Mouse (Mus musculus) kidney, postnatal 0 days (tissue): ENCODE measurements around the gene Gm973. TPM values are rescaled to one million over a fixed set of nuclear protein-coding genes. Genes with fewer than 3 reads are reported as not detected.

ENCODE experiments used
- ATAC-seq: fragments of 200-750 bp; cut with Nextera tagmentation; replicated peaks from 2 replicates; pipeline ENCODE4 v1.8.0; 2017; ENCODE audit warnings: low read depth, moderate number of reproducible peaks, moderate TSS enrichment, moderate library complexity; ENCODE audit not compliant: low FRiP score
- DNase-seq: peaks from one replicate; pipeline ENCODE4 v3.0.0-alpha.2; 2016; ENCODE audit warnings: low spot score
- H3K27ac ChIP-seq: fragments of 300-500 bp; sonication (generic); 2 replicates; pipeline ENCODE4 v1.5.1; 2014; ENCODE audit warnings: mild to moderate bottlenecking
- H3K27me3 ChIP-seq: fragments of 300-500 bp; sonication (generic); 2 replicates; pipeline ENCODE4 v1.6.1; 2014; ENCODE audit warnings: low read length, mixed read lengths; ENCODE audit not compliant: insufficient read depth
- H3K36me3 ChIP-seq: fragments of 300-500 bp; sonication (generic); 2 replicates; pipeline ENCODE4 v1.6.1; 2014; ENCODE audit warnings: low read length, mixed read lengths; ENCODE audit not compliant: insufficient read depth
- H3K4me1 ChIP-seq: fragments of 300-500 bp; sonication (generic); replicated peaks from 2 replicates; pipeline ENCODE4 v1.6.1; 2014; ENCODE audit warnings: antibody characterized with exemption, low read length, mixed read lengths; ENCODE audit not compliant: insufficient read depth
- H3K4me2 ChIP-seq: fragments of 300-500 bp; sonication (generic); 2 replicates; pipeline ENCODE4 v1.6.1; 2014; ENCODE audit warnings: mild to moderate bottlenecking, low read length, moderate library complexity, mixed read lengths
- H3K4me3 ChIP-seq: fragments of 300-500 bp; sonication (generic); replicated peaks from 2 replicates; pipeline ENCODE4 v1.5.1; 2014; ENCODE audit warnings: low read depth, low read length
- H3K9ac ChIP-seq: fragments of 300-500 bp; sonication (generic); 2 replicates; pipeline ENCODE4 v1.6.1; 2014; ENCODE audit warnings: low read depth, low read length
- H3K9me3 ChIP-seq: fragments of 300-500 bp; sonication (generic); replicated peaks from 2 replicates; pipeline ENCODE4 v1.6.1; 2016; ENCODE audit warnings: low read length, inconsistent platforms, mixed read lengths
- CTCF ChIP-seq: IDR thresholded peaks from 2 replicates; pipeline ENCODE4 v1.5.1; 2016; ENCODE audit warnings: antibody characterized with exemption, low read depth, mild to moderate bottlenecking, moderate library complexity
- WGBS: fragments of 180-500 bp; shearing (Covaris S2); extraction: QIAGEN DNeasy Blood & Tissue Kit; methylation state at CpG from one replicate; pipeline ENCODE4 v1.1.7; 2014; 5-methylcytosine and 5-hydroxymethylcytosine counted together
- polyA plus RNA-seq: library from polyadenylated mRNA; unstranded; fragments of >200 nt; fragmentation: Nextera tagmentation; extraction: Ambion mirVana; gene quantifications from 2 replicates; pipeline ENCODE4 v1.2.1, GENCODE M21; 2015

The Gm973 gene
- polyA plus RNA-seq, 1 experiment from 2014 or later: 2.5 TPM

- H3K4me1 ChIP-seq: no peaks in the 10 kb centered on the region
- ATAC-seq (no peak), DNase-seq (no peak)
- H3K4me2 ChIP-seq: no peak overlapping the region
- H3K9me3 ChIP-seq: no peaks in the 10 kb centered on the region
- H3K27me3 ChIP-seq: no peaks in the 10 kb centered on the region
- H3K36me3 ChIP-seq: no peaks in the 10 kb centered on the region
- H3K4me3 ChIP-seq: no peak overlapping the region
- no peak overlapping the region for H3K27ac ChIP-seq
- WGBS: 79% methylated on average over 6 of the region's 6 CpGs
- TF ChIP-seq CTCF: no peak
- H3K9ac ChIP-seq: no peak overlapping the region
Observed at GRCm38 (mm10) chr1:59566926-59567325, 50.9 kb downstream of the Gm973 start.

DNA sequence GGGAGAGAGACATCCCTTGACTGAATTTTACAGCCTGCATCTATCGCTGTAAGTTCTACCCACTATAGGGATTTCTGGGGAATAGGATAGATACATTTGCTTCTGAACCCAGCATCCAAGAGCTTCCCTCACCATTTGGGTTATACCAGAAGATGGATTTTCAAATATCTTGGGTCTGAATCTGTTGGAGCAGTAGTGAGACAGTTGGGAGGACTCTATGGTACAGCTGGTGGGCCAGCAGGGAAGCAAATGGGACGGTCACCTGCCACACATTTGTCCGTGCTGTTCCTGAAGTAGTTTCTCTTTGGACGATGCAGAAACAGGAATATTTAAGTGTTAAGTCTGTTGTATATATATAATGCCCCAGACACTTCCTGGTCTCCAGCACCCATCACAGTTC is 51.5 kb downstream of the Gm973 start:
- Histone ChIP-seq H3K36me3 (no peaks in the 10 kb centered on the region), H3K4me3 (no peak overlapping the region), H3K27me3 (no peaks in the 10 kb centered on the region), H3K27ac (no peak overlapping the region), H3K9me3 (no peaks in the 10 kb centered on the region), H3K9ac (no peak overlapping the region), H3K4me2 (no peak overlapping the region), H3K4me1 (no peaks in the 10 kb centered on the region)
- ATAC-seq: no peak
- WGBS: 88% methylated on average over 4 of the region's 4 CpGs
- no peak for DNase-seq
- TF ChIP-seq CTCF: no peak

GRCm38 (mm10) chr1:59568283-59568682 is 52.2 kb downstream of the Gm973 start:
- Histone ChIP-seq H3K36me3 (no peaks in the 10 kb centered on the region), H3K9me3 (no peaks in the 10 kb centered on the region), H3K27ac (no peak overlapping the region), H3K4me2 (no peak overlapping the region), H3K4me1 (no peaks in the 10 kb centered on the region), H3K4me3 (no peak overlapping the region), H3K27me3 (no peaks in the 10 kb centered on the region), H3K9ac (no peak overlapping the region)
- DNase-seq (no peak), ATAC-seq (no peak)
- TF ChIP-seq CTCF: no peak
- WGBS: 94% methylated on average over 1 of the region's 1 CpGs

GRCm38 (mm10) chr1:59569301-59569700 is 53.2 kb downstream of the Gm973 start:
- Histone ChIP-seq H3K27ac (no peak overlapping the region), H3K36me3 (no peaks in the 10 kb centered on the region), H3K4me1 (no peaks in the 10 kb centered on the region), H3K9me3 (no peaks in the 10 kb centered on the region), H3K4me3 (no peak overlapping the region), H3K4me2 (no peak overlapping the region), H3K9ac (no peak overlapping the region), H3K27me3 (no peaks in the 10 kb centered on the region)
- no peak for ATAC-seq
- WGBS: 93% methylated on average over 5 of the region's 5 CpGs
- no peak for DNase-seq
- no peak for TF ChIP-seq CTCF

GRCm38 (mm10) chr1:59570767-59571166 is 54.7 kb downstream of the Gm973 start:
- DNase-seq (no peak), ATAC-seq (no peak)
- TF ChIP-seq CTCF: no peak
- Histone ChIP-seq H3K4me2 (no peak overlapping the region), H3K27ac (no peak overlapping the region), H3K9me3 (no peaks in the 10 kb centered on the region), H3K27me3 (no peaks in the 10 kb centered on the region), H3K36me3 (no peaks in the 10 kb centered on the region), H3K4me3 (no peak overlapping the region), H3K9ac (no peak overlapping the region), H3K4me1 (no peaks in the 10 kb centered on the region)
- 37% methylated on average over 4 of the region's 4 CpGs for WGBS

GRCm38 (mm10) chr1:59571502-59571901 is 55.4 kb downstream of the Gm973 start:
- DNase-seq: no peak
- Histone ChIP-seq H3K4me3 (no peak overlapping the region), H3K27me3 (no peaks in the 10 kb centered on the region), H3K4me1 (no peaks in the 10 kb centered on the region), H3K36me3 (no peaks in the 10 kb centered on the region), H3K4me2 (no peak overlapping the region), H3K9me3 (no peaks in the 10 kb centered on the region), H3K9ac (no peak overlapping the region), H3K27ac (no peak overlapping the region)
- ATAC-seq: no peak
- no peak for TF ChIP-seq CTCF
- 65% methylated on average over 3 of the region's 3 CpGs for WGBS

- 87% methylated on average over 3 of the region's 3 CpGs for WGBS
- DNase-seq (no peak), ATAC-seq (no peak)
- Histone ChIP-seq H3K9ac (no peak overlapping the region), H3K4me1 (no peaks in the 10 kb centered on the region), H3K27me3 (no peaks in the 10 kb centered on the region), H3K4me3 (no peak overlapping the region), H3K27ac (no peak overlapping the region), H3K9me3 (no peaks in the 10 kb centered on the region), H3K4me2 (no peak overlapping the region), H3K36me3 (no peaks in the 10 kb centered on the region)
- no peak for TF ChIP-seq CTCF
Observed at GRCm38 (mm10) chr1:59573843-59574242, 57.8 kb downstream of the Gm973 start.
